Mouse (Mus musculus) G1E (cell line): ENCODE data around the gene Rap1gap.

Experiments used
- CTCF ChIP-seq: IDR thresholded peaks from 2 replicates; pipeline ENCODE4 v1.5.1; 2012; ENCODE audit warnings: low read depth, low read length, inconsistent platforms, mixed read lengths
- GATA1 ChIP-seq: IDR thresholded peaks from 2 replicates; pipeline ENCODE4 v1.6.1; 2012; ENCODE audit warnings: borderline replicate concordance, low read length, inconsistent platforms, mixed read lengths
- GATA2 ChIP-seq: IDR thresholded peaks from 2 replicates; pipeline ENCODE4 v1.6.1; 2012; ENCODE audit warnings: low read depth, low read length, inconsistent platforms, borderline replicate concordance
- POLR2AphosphoS5 ChIP-seq: IDR thresholded peaks from 2 replicates; pipeline ENCODE4 v1.6.1; 2012; ENCODE audit warnings: low read depth, low read length, inconsistent platforms; ENCODE audit not compliant: insufficient replicate concordance
- TAL1 ChIP-seq: conservative IDR thresholded peaks from 2 replicates; pipeline ENCODE4 v1.6.1; 2012; ENCODE audit warnings: low read depth, low read length, inconsistent platforms, mixed read lengths

DNA sequence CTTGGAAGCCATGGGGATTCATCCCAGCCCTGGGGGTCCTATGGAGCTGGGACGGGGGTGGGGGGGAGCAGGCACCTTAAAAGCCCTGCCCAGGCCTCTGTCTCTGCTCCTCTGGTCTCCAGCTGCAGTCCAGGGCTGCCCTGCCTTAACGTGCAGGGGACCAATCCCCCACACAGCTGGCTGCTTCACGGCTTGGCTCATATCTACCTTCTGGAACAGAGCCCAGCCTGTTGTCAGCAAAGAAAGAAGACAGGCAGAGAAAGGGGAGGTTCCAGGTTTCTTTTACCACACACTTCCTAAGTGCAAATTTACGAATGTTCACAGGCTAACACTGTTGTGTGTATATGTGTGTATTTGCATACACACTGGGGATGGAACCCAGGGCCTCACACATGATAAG, 31.4 kb downstream of the Rap1gap start:
- TF ChIP-seq CTCF (no peak), POLR2AphosphoS5 (no peak), GATA1 (no peak), TAL1 (no peak), GATA2 (no peak)
